Mouse (Mus musculus) yolk sac, embryonic 10.5 days (tissue): Measurements from ENCODE around the gene Arl3.
"Not testable (repeated sequence)": the region's sequence is repeated elsewhere in the genome, so short reads cannot be mapped to it uniquely, and the experiment has no call there.

ENCODE experiments used
- DNase-seq: peaks from one replicate; pipeline ENCODE4 v3.0.0-alpha.2; 2017; ENCODE audit warnings: low spot score

The Arl3 gene

GRCm38 (mm10) chr19:46591575-46591974 lies 18.6 kb upstream of the Arl3 start:
- DNase-seq, result no peak

GRCm38 (mm10) chr19:46587823-46588508 lies 15.0 kb upstream of the Arl3 start:
- peak; percentile 44 for DNase-seq

GRCm38 (mm10) chr19:46575196-46575595 lies 2.2 kb upstream of the Arl3 start:
- peak; percentile 75 for DNase-seq

GRCm38 (mm10) chr19:46573990-46574389 lies 992 bp upstream of the Arl3 start:
- no peak for DNase-seq

- DNase-seq, result no peak
Observed at GRCm38 (mm10) chr19:46572548-46572947, 450 bp downstream of the Arl3 start.

GRCm38 (mm10) chr19:46571878-46572244 lies 1.1 kb downstream of the Arl3 start:
- DNase-seq, result no peak

- not testable (repeated sequence) for DNase-seq
Observed at GRCm38 (mm10) chr19:46571211-46571877, 1.7 kb downstream of the Arl3 start.

GRCm38 (mm10) chr19:46564043-46564462 lies 8.9 kb downstream of the Arl3 start:
- DNase-seq, result no peak

GRCm38 (mm10) chr19:46563603-46564002 lies 9.4 kb downstream of the Arl3 start:
- DNase-seq, result no peak

- DNase-seq, result no peak
Observed at GRCm38 (mm10) chr19:46562581-46563515, 10.2 kb downstream of the Arl3 start.

- DNase-seq, result no peak
Observed at GRCm38 (mm10) chr19:46562132-46562531, 10.9 kb downstream of the Arl3 start.

- no peak for DNase-seq
Observed at GRCm38 (mm10) chr19:46558631-46559030, 14.4 kb downstream of the Arl3 start.

GRCm38 (mm10) chr19:46558009-46558408 lies 15.0 kb downstream of the Arl3 start:
- no peak for DNase-seq

- DNase-seq, result peak; percentile 24
Observed at GRCm38 (mm10) chr19:46553541-46553955, 19.4 kb downstream of the Arl3 start.

- DNase-seq, result no peak
Observed at GRCm38 (mm10) chr19:46552496-46552895, 20.5 kb downstream of the Arl3 start.

GRCm38 (mm10) chr19:46550385-46550784 lies 22.6 kb downstream of the Arl3 start:
- DNase-seq, result no peak

GRCm38 (mm10) chr19:46548110-46548509 lies 24.9 kb downstream of the Arl3 start:
- DNase-seq, result no peak

GRCm38 (mm10) chr19:46547565-46547964 lies 25.4 kb downstream of the Arl3 start:
- DNase-seq, result no peak

GRCm38 (mm10) chr19:46542750-46543149 lies 30.2 kb downstream of the Arl3 start:
- DNase-seq, result no peak

- DNase-seq, result no peak
Observed at GRCm38 (mm10) chr19:46538213-46538612, 34.8 kb downstream of the Arl3 start.

GRCm38 (mm10) chr19:46537357-46537756 lies 35.6 kb downstream of the Arl3 start:
- DNase-seq, result no peak

- DNase-seq, result no peak
Observed at GRCm38 (mm10) chr19:46534542-46535098, 38.4 kb downstream of the Arl3 start.
